Mouse (Mus musculus) liver, postnatal 0 days (tissue): Measurements from ENCODE around the gene E2f6.

Experiments
- CTCF ChIP-seq: sonication (generic); IDR thresholded peaks from 2 replicates; pipeline ENCODE4 v1.5.1; 2016; ENCODE audit warnings: antibody characterized with exemption, low read depth
- EP300 ChIP-seq: IDR thresholded peaks from 2 replicates; pipeline ENCODE4 v1.6.1; 2016; ENCODE audit warnings: antibody characterized with exemption, low read depth, mild to moderate bottlenecking

DNA sequence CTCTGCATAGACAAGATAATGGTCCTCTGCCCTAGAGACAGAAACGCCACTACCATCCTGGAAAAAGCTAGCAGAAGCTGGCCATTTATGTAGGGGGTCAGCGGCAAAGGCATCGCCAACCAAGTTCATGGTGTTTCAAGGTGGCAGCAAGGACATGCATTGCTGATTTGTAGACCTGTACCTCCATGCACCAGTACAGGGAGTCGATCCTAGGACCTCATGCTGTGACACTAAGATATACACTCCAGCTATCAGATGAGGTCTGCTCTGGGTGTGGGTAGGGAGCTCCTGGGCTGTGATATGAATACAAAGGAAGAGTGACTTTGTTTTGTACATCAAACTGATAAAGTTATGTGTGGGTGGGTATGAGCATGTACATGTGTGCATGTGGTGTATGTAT is 69.3 kb downstream of the E2f6 start:
- TF ChIP-seq CTCF: no peak
- no peak for TF ChIP-seq EP300
